Mouse (Mus musculus) adrenal gland, postnatal 25 days (tissue): ENCODE measurements at regions not wholly inside any gene's neighbourhood (a gene's known extent, or its start where the extent isn't known, plus 50 kb on each side); places are given as distances from the start of the nearest gene placed in this dataset.
A peak's percentile ranks its signal among the peaks of the same experiment; 100 is the strongest.

Experiments used
- DNase-seq: peaks from one replicate; pipeline ENCODE4 v3.0.0; 2021; ENCODE audit warnings: mixed read lengths

GRCm38 (mm10) chr16:92966069-92966866 lies 140.3 kb upstream of the Runx1 start:
- no peak for DNase-seq

- peak; percentile 36 for DNase-seq
Observed at GRCm38 (mm10) chr16:92965651-92966050, 139.7 kb upstream of the Runx1 start.

- no peak for DNase-seq
Observed at GRCm38 (mm10) chr16:92963582-92963981, 137.6 kb upstream of the Runx1 start.

- DNase-seq, result no peak
Observed at GRCm38 (mm10) chr16:92961361-92961760, 135.4 kb upstream of the Runx1 start.

GRCm38 (mm10) chr16:92960740-92961139 lies 134.8 kb upstream of the Runx1 start:
- DNase-seq, result no peak

GRCm38 (mm10) chr16:92958967-92959366 lies 133.0 kb upstream of the Runx1 start:
- DNase-seq, result no peak

GRCm38 (mm10) chr16:92958146-92958545 lies 132.2 kb upstream of the Runx1 start:
- peak; percentile 48 for DNase-seq

GRCm38 (mm10) chr16:92955508-92955907 lies 129.6 kb upstream of the Runx1 start:
- DNase-seq, result no peak

GRCm38 (mm10) chr16:92955087-92955486 lies 129.1 kb upstream of the Runx1 start:
- DNase-seq, result no peak

- peak; percentile 58 for DNase-seq
Observed at GRCm38 (mm10) chr16:92953936-92954654, 128.1 kb upstream of the Runx1 start.

GRCm38 (mm10) chr16:92952336-92953097 lies 126.6 kb upstream of the Runx1 start:
- DNase-seq, result no peak

GRCm38 (mm10) chr16:92951516-92951915 lies 125.6 kb upstream of the Runx1 start:
- no peak for DNase-seq

- DNase-seq, result peak; percentile 24
Observed at GRCm38 (mm10) chr16:92948494-92948893, 122.5 kb upstream of the Runx1 start.

- DNase-seq, result no peak
Observed at GRCm38 (mm10) chr16:92946554-92946953, 120.6 kb upstream of the Runx1 start.

GRCm38 (mm10) chr16:92943901-92944300 lies 118.0 kb upstream of the Runx1 start:
- no peak for DNase-seq

GRCm38 (mm10) chr16:92939618-92940017 lies 113.7 kb upstream of the Runx1 start:
- no peak for DNase-seq

- DNase-seq, result no peak
Observed at GRCm38 (mm10) chr16:92935848-92936535, 110.0 kb upstream of the Runx1 start.

- DNase-seq, result no peak
Observed at GRCm38 (mm10) chr16:92930103-92930502, 104.2 kb upstream of the Runx1 start.

- DNase-seq, result no peak
Observed at GRCm38 (mm10) chr16:92928201-92928600, 102.3 kb upstream of the Runx1 start.

- no peak for DNase-seq
Observed at GRCm38 (mm10) chr16:92927662-92928061, 101.7 kb upstream of the Runx1 start.

GRCm38 (mm10) chr16:92926853-92927252 lies 100.9 kb upstream of the Runx1 start:
- no peak for DNase-seq

- no peak for DNase-seq
Observed at GRCm38 (mm10) chr16:92920947-92921346, 95.0 kb upstream of the Runx1 start.
